Mouse (Mus musculus) stomach, embryonic 15.5 days (tissue): ENCODE results near the gene Hdac9. TPM values are rescaled to one million over a fixed set of nuclear protein-coding genes. Genes with fewer than 3 reads are reported as not detected.

ENCODE experiments used
- ATAC-seq: fragments of 200-750 bp; cut with Nextera tagmentation; 2 replicates; pipeline ENCODE4 v1.8.0; 2017; ENCODE audit warnings: low read depth, moderate number of reproducible peaks, moderate TSS enrichment; ENCODE audit not compliant: insufficient read depth, low FRiP score
- H3K27ac ChIP-seq: fragments of 300-500 bp; sonication (generic); 2 replicates; pipeline ENCODE4 v1.5.1; 2015; ENCODE audit warnings: mild to moderate bottlenecking, inconsistent platforms
- H3K27me3 ChIP-seq: fragments of 300-500 bp; sonication (generic); replicated peaks from 2 replicates; pipeline ENCODE4 v1.6.1; 2015; ENCODE audit warnings: inconsistent platforms
- H3K36me3 ChIP-seq: fragments of 300-500 bp; sonication (generic); 2 replicates; pipeline ENCODE4 v1.6.1; 2015; ENCODE audit warnings: inconsistent platforms
- H3K4me1 ChIP-seq: fragments of 300-500 bp; sonication (generic); 2 replicates; pipeline ENCODE4 v1.6.1; 2015; ENCODE audit warnings: inconsistent platforms
- H3K4me2 ChIP-seq: fragments of 300-500 bp; sonication (generic); 2 replicates; pipeline ENCODE4 v1.6.1; 2015; ENCODE audit warnings: mild to moderate bottlenecking, inconsistent platforms
- H3K4me3 ChIP-seq: fragments of 300-500 bp; sonication (generic); replicated peaks from 2 replicates; pipeline ENCODE4 v1.5.1; 2015; ENCODE audit warnings: inconsistent platforms
- H3K9ac ChIP-seq: fragments of 300-500 bp; sonication (generic); 2 replicates; pipeline ENCODE4 v1.6.1; 2015; ENCODE audit warnings: inconsistent platforms
- H3K9me3 ChIP-seq: fragments of 300-500 bp; sonication (generic); 2 replicates; pipeline ENCODE4 v1.6.1; 2016; ENCODE audit warnings: inconsistent platforms
- WGBS: fragments of 180-500 bp; shearing (Covaris S2); methylation state at CpG from one replicate; pipeline ENCODE4 v1.1.7; 2015; 5-methylcytosine and 5-hydroxymethylcytosine counted together
- polyA plus RNA-seq: library from polyadenylated mRNA; unstranded; fragments of >200 nt; fragmentation: Nextera tagmentation; extraction: Ambion mirVana; gene quantifications from 2 replicates; pipeline ENCODE4 v1.2.1, GENCODE M21; 2015

Gene Hdac9
- polyA plus RNA-seq, 1 experiment from 2014 or later = 4.9 TPM

DNA sequence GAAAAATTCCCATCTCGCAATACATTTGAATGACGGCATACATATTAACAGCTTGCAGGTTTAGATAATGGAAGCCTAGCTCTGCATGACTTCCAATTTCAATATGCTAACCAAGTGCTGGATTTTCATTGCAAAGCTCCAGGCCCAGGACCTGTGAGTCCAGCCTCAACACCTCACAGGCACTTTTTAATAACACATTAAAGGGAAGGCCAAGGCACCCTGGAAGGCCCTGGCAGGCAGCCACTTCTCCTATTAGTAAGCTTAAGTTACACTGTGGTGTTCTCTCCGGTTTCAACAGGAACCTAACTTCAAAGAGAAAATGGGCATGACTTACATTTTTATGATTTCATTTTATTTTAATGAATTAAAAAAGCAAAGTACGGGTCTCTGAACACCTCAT, 233.5 kb downstream of the Hdac9 start:
- no peak for ATAC-seq
- Histone ChIP-seq H3K4me2 (no peak overlapping the region), H3K4me3 (no peak overlapping the region), H3K9ac (no peak overlapping the region), H3K27ac (no peak overlapping the region), H3K36me3 (no peaks in the 10 kb centered on the region), H3K4me1 (no peaks in the 10 kb centered on the region), H3K27me3 (no peaks in the 10 kb centered on the region), H3K9me3 (no peaks in the 10 kb centered on the region)
- 60% methylated on average over 4 of the region's 4 CpGs for WGBS

DNA sequence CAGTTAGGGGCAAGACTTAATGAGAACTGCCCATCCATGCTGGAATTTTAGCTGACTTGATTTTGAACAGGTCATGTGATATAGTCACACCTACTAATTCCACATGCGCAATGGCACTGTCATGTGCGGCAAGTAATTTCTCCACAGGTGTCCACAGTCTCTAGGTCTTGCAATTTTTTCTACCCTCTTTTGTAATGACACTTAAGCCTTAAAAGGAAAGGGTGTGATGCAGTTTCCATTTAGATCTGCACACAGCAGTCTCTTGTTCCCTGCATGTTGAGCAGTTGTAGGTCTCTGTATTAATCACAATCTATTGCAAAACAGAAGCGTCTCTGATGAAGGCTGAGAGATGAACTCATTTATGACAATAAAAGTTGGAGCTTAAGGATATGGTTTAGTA, 234.2 kb downstream of the Hdac9 start:
- Histone ChIP-seq H3K36me3 (no peaks in the 10 kb centered on the region), H3K27ac (no peak overlapping the region), H3K4me1 (no peaks in the 10 kb centered on the region), H3K9me3 (no peaks in the 10 kb centered on the region), H3K27me3 (no peaks in the 10 kb centered on the region), H3K4me2 (no peak overlapping the region), H3K9ac (no peak overlapping the region), H3K4me3 (no peak overlapping the region)
- WGBS = 90% methylated on average over 3 of the region's 3 CpGs
- ATAC-seq = no peak

DNA sequence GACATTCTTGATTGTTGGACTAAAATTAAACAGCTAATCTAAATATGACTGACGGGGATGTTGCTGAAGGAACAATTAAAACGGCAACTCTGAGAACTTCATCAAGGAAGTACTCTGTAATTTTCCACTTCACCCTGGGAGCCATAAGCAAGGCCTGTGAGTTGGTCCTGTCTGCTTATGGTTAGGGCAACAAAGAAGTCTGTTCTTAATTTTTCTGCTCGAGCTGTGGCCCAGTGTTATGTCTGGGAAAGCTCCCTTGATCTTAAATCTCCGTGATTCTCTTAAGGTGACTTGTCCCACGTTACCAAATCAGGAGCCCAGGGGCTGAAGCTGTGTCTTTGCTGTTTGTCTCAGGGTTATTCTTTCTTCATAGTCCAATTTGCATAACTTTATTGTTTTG, 236.3 kb downstream of the Hdac9 start:
- Histone ChIP-seq H3K27me3 (no peaks in the 10 kb centered on the region), H3K4me3 (no peak overlapping the region), H3K9ac (no peak overlapping the region), H3K27ac (no peak overlapping the region), H3K36me3 (no peaks in the 10 kb centered on the region), H3K4me1 (no peaks in the 10 kb centered on the region), H3K9me3 (no peaks in the 10 kb centered on the region), H3K4me2 (no peak overlapping the region)
- ATAC-seq = no peak
- WGBS = 63% methylated on average over 5 of the region's 5 CpGs

DNA sequence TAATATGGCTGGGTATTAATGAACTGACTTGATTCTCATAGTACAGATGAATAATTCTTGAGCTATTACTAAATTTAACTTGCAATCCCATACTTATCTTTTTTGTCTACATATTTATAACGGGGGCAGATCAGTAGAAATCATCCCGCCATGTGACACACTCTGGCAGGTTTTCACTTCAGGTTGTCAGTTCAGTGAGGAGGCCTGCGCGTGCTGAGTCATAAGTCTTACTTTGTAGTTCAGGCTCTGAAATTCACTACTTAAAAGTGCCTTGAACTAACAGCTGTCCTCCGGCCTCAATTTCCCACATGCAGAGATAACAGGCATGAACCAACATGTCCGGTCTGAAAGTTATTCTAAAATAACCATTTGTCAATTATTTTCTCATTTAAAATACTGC, 239.8 kb downstream of the Hdac9 start:
- H3K9ac ChIP-seq = no peak overlapping the region
- no peaks in the 10 kb centered on the region for H3K4me1 ChIP-seq
- H3K9me3 ChIP-seq = no peaks in the 10 kb centered on the region
- no peak overlapping the region for H3K4me3 ChIP-seq
- no peak overlapping the region for H3K27ac ChIP-seq
- H3K4me2 ChIP-seq = no peak overlapping the region
- 80% methylated on average over 6 of the region's 6 CpGs for WGBS
- ATAC-seq = no peak
- H3K36me3 ChIP-seq = no peaks in the 10 kb centered on the region
- no peaks in the 10 kb centered on the region for H3K27me3 ChIP-seq

DNA sequence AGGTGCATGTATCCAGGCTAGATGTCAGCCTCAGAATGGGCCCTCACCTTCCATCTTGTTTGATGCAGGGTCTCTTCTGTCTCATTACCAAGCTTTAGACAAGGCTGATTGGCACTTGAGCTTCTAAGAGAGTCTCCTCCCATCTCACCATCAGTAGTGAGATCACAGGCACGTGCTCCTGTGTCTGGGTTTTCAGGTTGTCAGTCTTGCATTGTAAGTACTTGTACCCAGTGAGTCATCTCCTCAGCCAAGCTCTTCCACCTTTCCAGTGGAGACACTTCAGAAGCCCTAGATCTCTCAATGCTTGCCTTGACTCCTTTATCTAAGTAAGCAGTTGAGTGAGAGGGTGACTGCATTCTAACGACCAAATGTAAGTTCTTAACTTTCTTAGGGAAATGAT, 242.7 kb downstream of the Hdac9 start:
- no peaks in the 10 kb centered on the region for H3K4me1 ChIP-seq
- no peak overlapping the region for H3K4me3 ChIP-seq
- H3K9me3 ChIP-seq = no peaks in the 10 kb centered on the region
- no peaks in the 10 kb centered on the region for H3K27me3 ChIP-seq
- no peaks in the 10 kb centered on the region for H3K36me3 ChIP-seq
- no peak overlapping the region for H3K9ac ChIP-seq
- 64% methylated on average over 2 of the region's 2 CpGs for WGBS
- H3K27ac ChIP-seq = no peak overlapping the region
- no peak for ATAC-seq
- H3K4me2 ChIP-seq = no peak overlapping the region

DNA sequence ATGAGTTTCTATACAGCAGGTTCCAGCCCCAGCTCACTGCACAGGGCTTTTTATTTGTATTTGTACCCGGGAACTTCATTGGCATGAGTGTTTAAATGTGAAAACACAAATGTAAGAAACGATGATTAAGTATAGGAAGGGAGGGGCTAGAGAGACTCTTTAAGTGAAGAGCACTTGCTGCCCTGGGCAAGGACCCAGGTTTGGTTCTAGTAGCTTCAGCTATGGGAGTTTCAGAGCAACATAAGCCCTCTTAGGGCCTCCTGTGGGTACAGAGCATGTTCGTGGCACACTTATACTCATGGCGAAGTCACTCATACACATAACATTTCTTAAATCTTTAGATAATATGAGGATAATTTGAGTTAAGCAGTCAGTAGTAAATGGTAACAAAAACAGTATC, 243.4 kb downstream of the Hdac9 start:
- ATAC-seq = no peak
- Histone ChIP-seq H3K4me2 (no peak overlapping the region), H3K27ac (no peak overlapping the region), H3K4me1 (no peaks in the 10 kb centered on the region), H3K36me3 (no peaks in the 10 kb centered on the region), H3K4me3 (no peak overlapping the region), H3K9me3 (no peaks in the 10 kb centered on the region), H3K9ac (no peak overlapping the region), H3K27me3 (no peaks in the 10 kb centered on the region)
- WGBS = 76% methylated on average over 4 of the region's 4 CpGs

DNA sequence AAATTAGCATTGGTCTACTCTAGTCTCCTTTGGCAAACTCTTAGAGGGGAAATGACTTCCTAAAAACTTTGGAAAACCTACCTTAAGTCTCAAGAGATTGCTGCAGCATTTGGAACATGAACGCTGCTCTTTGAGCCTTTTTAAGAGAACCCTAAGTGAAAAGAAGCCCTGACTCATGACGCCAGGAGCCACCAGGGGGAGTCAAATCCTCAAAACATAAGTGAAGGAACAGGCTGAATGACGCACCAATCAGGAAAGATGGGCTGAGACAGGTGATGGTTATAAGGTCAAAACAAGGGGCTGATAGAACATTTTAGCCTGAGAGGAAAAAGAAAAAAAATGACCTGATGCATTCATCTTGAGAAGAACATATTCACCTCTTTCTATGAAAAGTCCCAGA, 252.1 kb downstream of the Hdac9 start:
- Histone ChIP-seq H3K36me3 (no peaks in the 10 kb centered on the region), H3K9me3 (no peaks in the 10 kb centered on the region), H3K4me1 (no peaks in the 10 kb centered on the region), H3K27me3 (no peaks in the 10 kb centered on the region), H3K9ac (no peak overlapping the region), H3K27ac (no peak overlapping the region), H3K4me2 (no peak overlapping the region), H3K4me3 (no peak overlapping the region)
- WGBS = 5% methylated on average over 3 of the region's 3 CpGs
- ATAC-seq = no peak

DNA sequence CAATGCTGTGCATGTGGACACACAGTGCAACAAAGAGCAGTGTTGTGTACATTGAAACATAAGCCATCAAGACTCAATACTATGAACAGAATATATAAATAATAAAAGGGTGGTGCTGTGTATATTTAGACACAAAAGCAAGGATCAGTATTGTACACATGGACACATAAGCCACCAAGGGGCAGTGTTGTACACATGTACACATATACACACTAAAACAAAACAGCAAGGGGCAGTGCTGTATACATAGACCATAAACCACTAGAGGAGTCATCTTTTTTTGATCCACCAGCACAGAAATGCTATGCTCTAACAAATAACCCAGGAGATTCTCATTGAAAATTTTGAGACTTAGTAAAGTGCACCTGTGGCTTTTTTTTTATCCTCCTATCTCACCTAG, 255.5 kb downstream of the Hdac9 start:
- Histone ChIP-seq H3K4me3 (no peak overlapping the region), H3K9ac (no peak overlapping the region), H3K36me3 (no peaks in the 10 kb centered on the region), H3K27ac (no peak overlapping the region), H3K9me3 (no peaks in the 10 kb centered on the region), H3K27me3 (no peaks in the 10 kb centered on the region), H3K4me1 (no peaks in the 10 kb centered on the region), H3K4me2 (no peak overlapping the region)
- no peak for ATAC-seq

DNA sequence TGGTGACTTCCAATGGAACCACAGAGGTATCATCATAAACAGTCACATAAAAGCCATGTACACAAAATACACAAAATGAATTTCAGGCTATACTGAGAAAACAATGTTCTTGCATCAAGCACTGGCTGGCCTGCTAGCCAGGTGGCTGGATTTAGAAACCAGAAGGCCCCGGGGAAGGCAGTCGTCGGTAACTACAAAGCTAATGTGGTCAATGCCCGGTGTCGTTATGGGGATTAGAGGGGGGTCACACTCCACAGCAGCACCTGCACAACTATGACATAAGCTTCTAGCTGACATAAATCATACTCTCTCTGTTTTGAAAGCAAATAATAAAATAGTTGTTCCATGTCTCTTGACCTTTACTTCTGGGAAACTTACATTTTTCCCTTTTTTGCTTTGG, 256.9 kb downstream of the Hdac9 start:
- no peak overlapping the region for H3K27ac ChIP-seq
- ATAC-seq = no peak
- no peaks in the 10 kb centered on the region for H3K27me3 ChIP-seq
- WGBS = 36% methylated on average over 5 of the region's 5 CpGs
- no peak overlapping the region for H3K4me3 ChIP-seq
- no peaks in the 10 kb centered on the region for H3K4me1 ChIP-seq
- H3K9ac ChIP-seq = no peak overlapping the region
- H3K9me3 ChIP-seq = no peaks in the 10 kb centered on the region
- no peak overlapping the region for H3K4me2 ChIP-seq
- H3K36me3 ChIP-seq = no peaks in the 10 kb centered on the region

DNA sequence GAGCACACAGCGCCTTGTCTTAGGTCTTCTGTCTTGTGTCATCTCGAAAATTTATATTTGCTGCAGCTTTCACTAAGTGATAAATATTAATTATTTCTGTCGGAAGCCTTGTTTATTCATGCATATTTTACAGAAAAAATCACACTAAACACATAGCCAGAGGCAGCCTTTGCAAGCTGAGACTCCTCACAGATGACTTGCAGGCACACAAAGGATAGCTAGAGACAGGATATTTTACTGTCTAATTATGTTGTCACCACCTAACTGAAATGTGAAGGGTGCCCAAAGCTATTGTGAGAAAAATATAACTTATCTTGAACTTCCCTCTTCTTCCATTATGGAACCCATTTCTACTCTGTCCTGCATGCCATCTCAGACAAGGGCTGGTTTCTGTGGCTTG, 258.3 kb downstream of the Hdac9 start:
- H3K9ac ChIP-seq = no peak overlapping the region
- ATAC-seq = no peak
- no peak overlapping the region for H3K4me3 ChIP-seq
- no peaks in the 10 kb centered on the region for H3K36me3 ChIP-seq
- no peaks in the 10 kb centered on the region for H3K9me3 ChIP-seq
- no peak overlapping the region for H3K4me2 ChIP-seq
- H3K4me1 ChIP-seq = no peaks in the 10 kb centered on the region
- WGBS = 55% methylated on average over 3 of the region's 3 CpGs
- H3K27me3 ChIP-seq = no peaks in the 10 kb centered on the region
- no peak overlapping the region for H3K27ac ChIP-seq

DNA sequence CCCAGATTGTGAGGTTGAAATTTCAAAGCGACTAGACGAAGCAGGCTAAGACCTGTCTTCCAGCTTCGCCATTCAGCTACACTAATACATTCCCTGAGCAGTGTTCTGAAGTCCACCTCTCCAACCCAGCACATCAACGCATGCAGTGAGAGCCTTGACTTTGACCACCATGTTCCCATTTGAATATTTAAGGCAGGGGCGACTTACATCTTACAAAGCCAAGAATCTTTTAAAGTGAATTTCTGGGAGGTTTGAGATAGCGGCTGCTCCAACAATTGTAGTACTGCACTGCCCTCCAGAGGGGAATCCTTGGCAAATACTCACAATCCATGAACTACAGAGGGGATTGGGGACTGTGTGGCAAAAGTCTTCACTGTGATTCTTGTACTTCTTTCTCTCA, 258.8 kb downstream of the Hdac9 start:
- no peaks in the 10 kb centered on the region for H3K36me3 ChIP-seq
- no peak overlapping the region for H3K9ac ChIP-seq
- H3K4me2 ChIP-seq = no peak overlapping the region; the same call in 1 of the 2 replicates
- no peak overlapping the region for H3K4me3 ChIP-seq
- H3K4me1 ChIP-seq = no peaks in the 10 kb centered on the region
- H3K27ac ChIP-seq = no peak overlapping the region
- no peaks in the 10 kb centered on the region for H3K9me3 ChIP-seq
- ATAC-seq = no peak
- H3K27me3 ChIP-seq = no peaks in the 10 kb centered on the region
- whole genome bisulfite sequencing = 42% methylated on average over 6 of the region's 6 CpGs

DNA sequence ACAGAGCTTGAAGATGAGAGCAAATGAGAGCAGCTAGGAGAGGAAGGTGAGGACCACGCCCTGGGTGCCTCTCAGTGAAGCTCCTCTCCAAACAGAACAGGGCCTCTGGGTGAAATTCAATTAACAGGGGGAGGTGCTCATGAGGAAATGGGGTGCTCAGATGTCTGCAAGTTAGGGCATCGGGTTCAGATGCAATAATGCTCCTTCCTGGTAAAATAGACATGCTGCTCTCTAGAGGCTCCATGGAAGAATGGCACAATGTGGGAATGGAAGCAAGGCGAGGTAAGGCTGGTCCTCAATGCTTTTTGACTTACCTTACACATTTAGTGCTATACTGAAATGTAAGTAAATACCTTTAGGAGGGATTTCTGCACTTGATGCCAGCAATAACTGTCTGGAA, 263.3 kb downstream of the Hdac9 start:
- Histone ChIP-seq H3K4me2 (no peak overlapping the region), H3K27ac (no peak overlapping the region), H3K4me3 (no peak overlapping the region), H3K9me3 (no peaks in the 10 kb centered on the region), H3K9ac (no peak overlapping the region), H3K27me3 (no peaks in the 10 kb centered on the region), H3K36me3 (no peaks in the 10 kb centered on the region), H3K4me1 (no peaks in the 10 kb centered on the region)
- no peak for ATAC-seq
- WGBS = 33% methylated on average over 3 of the region's 3 CpGs

DNA sequence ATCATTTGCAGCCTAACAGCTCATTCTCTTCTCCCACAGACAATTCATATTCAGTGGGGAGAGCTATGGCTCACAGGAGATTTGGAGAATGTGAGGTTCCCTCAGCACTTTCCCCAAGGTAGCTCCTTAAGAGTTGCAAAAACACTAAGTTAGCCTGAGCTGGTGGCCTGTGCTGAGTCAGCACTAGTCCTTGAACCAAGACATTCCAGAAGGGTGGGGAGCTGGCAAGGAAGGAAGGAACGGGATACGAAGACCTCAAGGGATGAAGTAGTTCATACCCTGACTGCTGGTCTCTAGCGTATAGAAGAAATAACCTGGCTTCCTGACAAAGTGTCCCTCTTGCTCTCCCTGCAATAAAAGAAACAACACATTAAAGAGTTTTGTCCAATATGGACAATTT, 268.1 kb downstream of the Hdac9 start:
- H3K9ac ChIP-seq = no peak overlapping the region
- no peaks in the 10 kb centered on the region for H3K27me3 ChIP-seq
- no peaks in the 10 kb centered on the region for H3K36me3 ChIP-seq
- H3K4me1 ChIP-seq = no peaks in the 10 kb centered on the region
- ATAC-seq = no peak
- H3K27ac ChIP-seq = no peak overlapping the region
- WGBS = 80% methylated on average over 3 of the region's 3 CpGs
- H3K4me2 ChIP-seq = no peak overlapping the region
- no peaks in the 10 kb centered on the region for H3K9me3 ChIP-seq
- H3K4me3 ChIP-seq = no peak overlapping the region
